Mouse (Mus musculus) liver, postnatal 0 days (tissue): ENCODE results near the gene Zfp358. TPM values are rescaled to one million over a fixed set of nuclear protein-coding genes. Genes with fewer than 3 reads are reported as not detected.

Source experiments
- ATAC-seq: fragments of 200-750 bp; cut with Nextera tagmentation; 2 replicates; pipeline ENCODE4 v1.8.0; 2017; ENCODE audit warnings: mild to moderate bottlenecking, moderate library complexity
- DNase-seq: peaks from one replicate; pipeline ENCODE4 v3.0.0-alpha.2; 2016
- H3K27ac ChIP-seq: fragments of 300-500 bp; sonication (generic); 2 replicates; pipeline ENCODE4 v1.5.1; 2014; ENCODE audit warnings: antibody characterized with exemption, moderate library complexity, mild to moderate bottlenecking, low read depth
- H3K27me3 ChIP-seq: fragments of 300-500 bp; sonication (generic); 2 replicates; pipeline ENCODE4 v1.6.1; 2014; ENCODE audit warnings: low read length, control low read depth, mixed read lengths; ENCODE audit not compliant: insufficient read depth
- H3K36me3 ChIP-seq: fragments of 300-500 bp; sonication (generic); replicated peaks from 2 replicates; pipeline ENCODE4 v1.6.1; 2014; ENCODE audit warnings: mild to moderate bottlenecking, control low read depth, low read length, moderate library complexity, mixed read lengths; ENCODE audit not compliant: insufficient read depth
- H3K4me1 ChIP-seq: fragments of 300-500 bp; sonication (generic); 2 replicates; pipeline ENCODE4 v1.6.1; 2014; ENCODE audit warnings: antibody characterized with exemption, mild to moderate bottlenecking, control low read depth; ENCODE audit not compliant: insufficient read depth
- H3K4me2 ChIP-seq: fragments of 300-500 bp; sonication (generic); 2 replicates; pipeline ENCODE4 v1.6.1; 2014; ENCODE audit warnings: low read depth, mild to moderate bottlenecking, low read length, moderate library complexity, mixed read lengths
- H3K4me3 ChIP-seq: fragments of 300-500 bp; sonication (generic); 2 replicates; pipeline ENCODE4 v1.5.1; 2014; ENCODE audit warnings: low read depth, low read length
- H3K9ac ChIP-seq: fragments of 300-500 bp; sonication (generic); replicated peaks from 2 replicates; pipeline ENCODE4 v1.6.1; 2014; ENCODE audit warnings: mild to moderate bottlenecking, moderate library complexity
- H3K9me3 ChIP-seq: fragments of 300-500 bp; sonication (generic); 2 replicates; pipeline ENCODE4 v1.6.1; 2016; ENCODE audit warnings: mild to moderate bottlenecking, control low read depth, low read length, mixed read lengths
- CTCF ChIP-seq: sonication (generic); IDR thresholded peaks from 2 replicates; pipeline ENCODE4 v1.5.1; 2016; ENCODE audit warnings: antibody characterized with exemption, low read depth
- EP300 ChIP-seq: IDR thresholded peaks from 2 replicates; pipeline ENCODE4 v1.6.1; 2016; ENCODE audit warnings: antibody characterized with exemption, low read depth, mild to moderate bottlenecking
- WGBS: fragments of 180-500 bp; shearing (Covaris S2); extraction: QIAGEN DNeasy Blood & Tissue Kit; methylation state at CpG from one replicate; pipeline ENCODE4 v1.1.7; 2014; ENCODE audit not compliant: insufficient replicate concordance; 5-methylcytosine and 5-hydroxymethylcytosine counted together
- polyA plus RNA-seq: library from polyadenylated mRNA; unstranded; fragments of >200 nt; fragmentation: Nextera tagmentation; extraction: Ambion mirVana; gene quantifications from 2 replicates; pipeline ENCODE4 v1.2.1, GENCODE M21; 2015

Gene Zfp358
- polyA plus RNA-seq, 1 experiment from 2014 or later: 4.9 TPM

- H3K4me1 ChIP-seq: peaks cover 9% of the 10 kb centered on the region
- peaks cover 47% of the 10 kb centered on the region for H3K36me3 ChIP-seq
Measured at GRCm38 (mm10) chr8:3539146-3539545, 46.2 kb downstream of the Zfp358 start.

GRCm38 (mm10) chr8:3540076-3540475, 47.1 kb downstream of the Zfp358 start:
- Histone ChIP-seq H3K9me3 (no peaks in the 10 kb centered on the region), H3K27ac (no peak overlapping the region), H3K4me2 (no peak overlapping the region), H3K4me3 (no peak overlapping the region), H3K36me3 (peaks cover 50% of the 10 kb centered on the region), H3K27me3 (no peaks in the 10 kb centered on the region), H3K9ac (no peak overlapping the region), H3K4me1 (peaks cover 9% of the 10 kb centered on the region)
- WGBS: 90% methylated on average over 4 of the region's 4 CpGs
- TF ChIP-seq EP300: no peak
- DNase-seq (no peak), ATAC-seq (no peak)

More at GRCm38 (mm10) chr8:3539146-3539545, 46.2 kb downstream of the Zfp358 start:
- Histone ChIP-seq H3K27me3 (no peaks in the 10 kb centered on the region), H3K4me2 (no peak overlapping the region), H3K27ac (no peak overlapping the region), H3K9ac (no peak overlapping the region), H3K9me3 (no peaks in the 10 kb centered on the region), H3K4me3 (no peak overlapping the region)
- WGBS: 77% methylated on average over 7 of the region's 7 CpGs
- DNase-seq: no peak
- no peak for ATAC-seq
- no peak for TF ChIP-seq EP300
- TF ChIP-seq CTCF: no peak

DNA sequence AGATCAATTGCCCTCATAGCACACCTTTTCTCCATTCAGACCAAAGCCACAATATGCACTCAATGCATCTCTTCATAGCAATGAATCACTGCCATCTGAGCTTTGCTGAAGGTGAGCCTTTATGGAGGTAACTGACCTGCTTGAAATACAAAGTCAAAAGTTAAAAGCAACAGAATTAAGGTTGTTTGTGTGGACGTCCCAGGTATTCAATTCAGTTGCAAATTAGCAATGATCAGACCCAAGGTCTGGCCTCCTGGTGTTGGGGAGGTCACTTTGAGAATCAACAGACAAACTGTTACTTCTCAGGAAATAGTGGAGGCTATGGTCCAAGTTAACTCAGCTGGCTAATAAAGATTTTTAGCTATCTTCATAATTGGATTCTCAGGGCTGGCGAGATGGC, 53.6 kb downstream of the Zfp358 start:
- Histone ChIP-seq H3K9ac (no peak overlapping the region), H3K4me1 (no peaks in the 10 kb centered on the region), H3K27ac (no peak overlapping the region), H3K36me3 (peaks cover 15% of the 10 kb centered on the region), H3K4me3 (no peak overlapping the region), H3K4me2 (no peak overlapping the region), H3K27me3 (no peaks in the 10 kb centered on the region), H3K9me3 (no peaks in the 10 kb centered on the region)
- TF ChIP-seq EP300 (no peak), CTCF (no peak)
- ATAC-seq: no peak
- no peak for DNase-seq
- WGBS: 86% methylated on average over 2 of the region's 2 CpGs

Other genes starting within 250 kb of the Zfp358 start
- 28.9 and 31.3 TPM in 2 replicates for gene Insr, start 213.5 kb upstream of the Zfp358 start, polyA plus RNA-seq
- 1.2 and 1.7 TPM in 2 replicates for gene A430078G23Rik, start 139.7 kb upstream of the Zfp358 start, polyA plus RNA-seq
- 1.8 and 1.9 TPM in 2 replicates for gene Arhgef18, start 100.1 kb upstream of the Zfp358 start, polyA plus RNA-seq
- 14.8 and 14.9 TPM in 2 replicates for gene Pex11g, start 25.5 kb upstream of the Zfp358 start, polyA plus RNA-seq
- not detected in 2 replicates for gene Tex45, start 22.3 kb upstream of the Zfp358 start, polyA plus RNA-seq
- 19.9 and 20.6 TPM in 2 replicates for gene Mcoln1, start 7.3 kb downstream of the Zfp358 start, polyA plus RNA-seq
- 6.4 TPM in 2 replicates for gene Pnpla6, start 22.2 kb downstream of the Zfp358 start, polyA plus RNA-seq
- 0.89 and 1.0 TPM in 2 replicates for gene C330021F23Rik, start 74.9 kb downstream of the Zfp358 start, polyA plus RNA-seq
- gene Camsap3, start 94.2 kb downstream of the Zfp358 start, polyA plus RNA-seq: 2.4 and 2.6 TPM in 2 replicates
- 13.2 and 15.9 TPM in 2 replicates for gene Xab2, start 128.2 kb downstream of the Zfp358 start, polyA plus RNA-seq
- gene Pet100, start 128.4 kb downstream of the Zfp358 start, polyA plus RNA-seq: 88.9 and 91.2 TPM in 2 replicates
- 0.07 TPM in 1 of 2 replicates, not detected in the other for gene Pcp2, start 132.4 kb downstream of the Zfp358 start, polyA plus RNA-seq
- 40.5 and 46.9 TPM in 2 replicates for gene Stxbp2, start 137.8 kb downstream of the Zfp358 start, polyA plus RNA-seq
- gene Retn, start 162.6 kb downstream of the Zfp358 start, polyA plus RNA-seq: not detected in 2 replicates
- gene Mcemp1, start 172.6 kb downstream of the Zfp358 start, polyA plus RNA-seq: 11.9 and 12.8 TPM in 2 replicates
- gene Fcor, start 179.2 kb downstream of the Zfp358 start, polyA plus RNA-seq: 2.7 and 3.4 TPM in 2 replicates
- gene Trappc5, start 183.2 kb downstream of the Zfp358 start, polyA plus RNA-seq: 16.6 and 16.9 TPM in 2 replicates
- 0.05 and 0.06 TPM in 2 replicates for gene Fcer2a, start 201.0 kb downstream of the Zfp358 start, polyA plus RNA-seq
- gene Clec4g, start 227.5 kb downstream of the Zfp358 start, polyA plus RNA-seq: 29.3 and 30.2 TPM in 2 replicates